Mouse (Mus musculus) embryonic facial prominence, embryonic 13.5 days (tissue): ENCODE results near the gene Sertad4. TPM values are rescaled to one million over a fixed set of nuclear protein-coding genes. Genes with fewer than 3 reads are reported as not detected.

Experiments used
- ATAC-seq: fragments of 200-750 bp; cut with Nextera tagmentation; 2 replicates; pipeline ENCODE4 v1.8.0; 2017; ENCODE audit warnings: low read depth; ENCODE audit not compliant: insufficient number of reproducible peaks, insufficient read depth, low FRiP score, low TSS enrichment
- H3K27ac ChIP-seq: fragments of 300-500 bp; sonication (generic); 2 replicates; pipeline ENCODE4 v1.5.1; 2015; ENCODE audit warnings: moderate library complexity, mild to moderate bottlenecking, inconsistent platforms
- H3K27me3 ChIP-seq: fragments of 300-500 bp; sonication (generic); 2 replicates; pipeline ENCODE4 v1.6.1; 2015; ENCODE audit warnings: mild to moderate bottlenecking, inconsistent platforms
- H3K36me3 ChIP-seq: fragments of 300-500 bp; sonication (generic); 2 replicates; pipeline ENCODE4 v1.6.1; 2015; ENCODE audit warnings: mild to moderate bottlenecking, inconsistent platforms
- H3K4me1 ChIP-seq: fragments of 300-500 bp; sonication (generic); 2 replicates; pipeline ENCODE4 v1.6.1; 2015; ENCODE audit warnings: inconsistent platforms
- H3K4me2 ChIP-seq: fragments of 300-500 bp; sonication (generic); 2 replicates; pipeline ENCODE4 v1.6.1; 2015; ENCODE audit warnings: moderate library complexity, mild to moderate bottlenecking, inconsistent platforms
- H3K4me3 ChIP-seq: fragments of 300-500 bp; sonication (generic); 2 replicates; pipeline ENCODE4 v1.5.1; 2015; ENCODE audit warnings: mild to moderate bottlenecking, inconsistent platforms
- H3K9ac ChIP-seq: fragments of 300-500 bp; sonication (generic); 2 replicates; pipeline ENCODE4 v1.6.1; 2015; ENCODE audit warnings: mild to moderate bottlenecking, inconsistent platforms
- H3K9me3 ChIP-seq: fragments of 300-500 bp; sonication (generic); 2 replicates; pipeline ENCODE4 v1.6.1; 2016; ENCODE audit warnings: inconsistent platforms
- WGBS: fragments of 180-500 bp; shearing (Covaris S2); methylation state at CpG from one replicate; pipeline ENCODE4 v1.1.7; 2015; ENCODE audit warnings: mixed read lengths; 5-methylcytosine and 5-hydroxymethylcytosine counted together
- polyA plus RNA-seq: library from polyadenylated mRNA; unstranded; fragments of >200 nt; fragmentation: Nextera tagmentation; extraction: Ambion mirVana; gene quantifications from 2 replicates; pipeline ENCODE4 v1.2.1, GENCODE M21; 2015

Sertad4 gene
- polyA plus RNA-seq, 1 experiment from 2014 or later, result 71.4 TPM

- Histone ChIP-seq H3K4me2 (peak overlapping the region; percentile 80), H3K4me1 (peaks cover 49% of the 10 kb centered on the region), H3K9me3 (no peaks in the 10 kb centered on the region), H3K9ac (peak overlapping the region; percentile 99), H3K27me3 (no peaks in the 10 kb centered on the region), H3K36me3 (peaks cover 40% of the 10 kb centered on the region), H3K27ac (peak overlapping the region; percentile 100), H3K4me3 (peak overlapping the region; percentile 95)
- no peak for ATAC-seq
- WGBS, result 3% methylated on average over 6 of the region's 6 CpGs
Observed at GRCm38 (mm10) chr1:192851640-192852039, 3.9 kb downstream of the Sertad4 start.

- Histone ChIP-seq H3K27me3 (no peaks in the 10 kb centered on the region), H3K36me3 (peaks cover 45% of the 10 kb centered on the region), H3K4me3 (peak overlapping the region; percentile 95), H3K9ac (peak overlapping the region; percentile 99), H3K4me2 (peak overlapping the region; percentile 80), H3K27ac (peak overlapping the region; percentile 100), H3K4me1 (peaks cover 44% of the 10 kb centered on the region), H3K9me3 (no peaks in the 10 kb centered on the region)
- no peak for ATAC-seq
- 2% methylated on average over 2 of the region's 2 CpGs for WGBS
Observed at GRCm38 (mm10) chr1:192851126-192851525, 4.4 kb downstream of the Sertad4 start.

- no peak overlapping the region for H3K9ac ChIP-seq
- H3K9me3 ChIP-seq, result no peaks in the 10 kb centered on the region
- peaks cover 45% of the 10 kb centered on the region for H3K4me1 ChIP-seq
- no peak overlapping the region for H3K4me3 ChIP-seq
- no peak overlapping the region for H3K4me2 ChIP-seq
- H3K27ac ChIP-seq, result no peak overlapping the region
- ATAC-seq, result no peak
- no peaks in the 10 kb centered on the region for H3K27me3 ChIP-seq
- H3K36me3 ChIP-seq, result peaks cover 60% of the 10 kb centered on the region
- WGBS, result 70% methylated on average over 5 of the region's 5 CpGs
Observed at GRCm38 (mm10) chr1:192849616-192850015, 5.9 kb downstream of the Sertad4 start.

GRCm38 (mm10) chr1:192847254-192847653, 8.3 kb downstream of the Sertad4 start:
- no peaks in the 10 kb centered on the region for H3K9me3 ChIP-seq
- H3K27ac ChIP-seq, result no peak overlapping the region
- no peak overlapping the region for H3K9ac ChIP-seq
- no peak for ATAC-seq
- no peak overlapping the region for H3K4me3 ChIP-seq
- peaks cover 79% of the 10 kb centered on the region for H3K36me3 ChIP-seq
- 39% methylated on average over 3 of the region's 3 CpGs for WGBS
- no peak overlapping the region for H3K4me2 ChIP-seq
- peaks cover 23% of the 10 kb centered on the region for H3K4me1 ChIP-seq
- no peaks in the 10 kb centered on the region for H3K27me3 ChIP-seq

GRCm38 (mm10) chr1:192841094-192841813, 14.3 kb downstream of the Sertad4 start:
- Histone ChIP-seq H3K27ac (peak overlapping the region; percentile 44; the same call in 1 of the 2 replicates), H3K9ac (no peak overlapping the region), H3K9me3 (no peaks in the 10 kb centered on the region), H3K27me3 (no peaks in the 10 kb centered on the region), H3K4me3 (no peak overlapping the region), H3K4me1 (peaks cover 12% of the 10 kb centered on the region), H3K4me2 (no peak overlapping the region), H3K36me3 (peaks cover 38% of the 10 kb centered on the region)
- 63% methylated on average over 9 of the region's 9 CpGs for WGBS
- ATAC-seq, result no peak

GRCm38 (mm10) chr1:192840655-192841054, 14.9 kb downstream of the Sertad4 start:
- H3K4me1 ChIP-seq, result peaks cover 16% of the 10 kb centered on the region
- 84% methylated on average over 2 of the region's 2 CpGs for WGBS
- peaks cover 32% of the 10 kb centered on the region for H3K36me3 ChIP-seq
- no peak overlapping the region for H3K9ac ChIP-seq
- no peaks in the 10 kb centered on the region for H3K27me3 ChIP-seq
- ATAC-seq, result no peak
- no peak overlapping the region for H3K4me3 ChIP-seq
- H3K4me2 ChIP-seq, result no peak overlapping the region
- H3K27ac ChIP-seq, result no peak overlapping the region
- no peaks in the 10 kb centered on the region for H3K9me3 ChIP-seq

- Histone ChIP-seq H3K27me3 (no peaks in the 10 kb centered on the region), H3K4me1 (peaks cover 52% of the 10 kb centered on the region), H3K36me3 (0 out of 2 replicates have a peak, but pooled peaks cover 1% of the 10 kb centered on the region), H3K9ac (peak overlapping the region; percentile 67), H3K27ac (peak overlapping the region; percentile 95), H3K9me3 (no peaks in the 10 kb centered on the region), H3K4me3 (peak overlapping the region; percentile 42), H3K4me2 (peak overlapping the region; percentile 77)
- 3% methylated on average over 18 of the region's 18 CpGs for WGBS
- ATAC-seq, result peak; percentile 75; the same call in 1 of the 2 replicates
Observed at GRCm38 (mm10) chr1:192835211-192835681, 20.3 kb downstream of the Sertad4 start.

GRCm38 (mm10) chr1:192834361-192835210, 21.0 kb downstream of the Sertad4 start:
- ATAC-seq, result peak; percentile 83
- WGBS, result 3% methylated on average over 63 of the region's 63 CpGs
- peak overlapping the region; percentile 42 for H3K4me3 ChIP-seq
- H3K4me2 ChIP-seq, result peak overlapping the region; percentile 77
- no peaks in the 10 kb centered on the region for H3K27me3 ChIP-seq
- peak overlapping the region; percentile 95 for H3K27ac ChIP-seq
- no peaks in the 10 kb centered on the region for H3K36me3 ChIP-seq
- H3K4me1 ChIP-seq, result peaks cover 56% of the 10 kb centered on the region
- H3K9ac ChIP-seq, result peak overlapping the region; percentile 67
- no peaks in the 10 kb centered on the region for H3K9me3 ChIP-seq

GRCm38 (mm10) chr1:192833586-192833985, 22.0 kb downstream of the Sertad4 start:
- H3K27me3 ChIP-seq, result no peaks in the 10 kb centered on the region
- no peak for ATAC-seq
- 20% methylated on average over 26 of the region's 26 CpGs for WGBS
- no peak overlapping the region for H3K4me3 ChIP-seq
- peaks cover 65% of the 10 kb centered on the region for H3K4me1 ChIP-seq
- 0 out of 2 replicates have a peak overlapping the region, but pooled peaks have one; percentile 67 for H3K9ac ChIP-seq
- no peaks in the 10 kb centered on the region for H3K36me3 ChIP-seq
- H3K4me2 ChIP-seq, result 0 out of 2 replicates have a peak overlapping the region, but pooled peaks have one; percentile 17
- no peaks in the 10 kb centered on the region for H3K9me3 ChIP-seq
- H3K27ac ChIP-seq, result peak overlapping the region; percentile 95

- ATAC-seq, result no peak
- Histone ChIP-seq H3K27ac (no peak overlapping the region), H3K27me3 (no peaks in the 10 kb centered on the region), H3K4me3 (no peak overlapping the region), H3K9ac (no peak overlapping the region), H3K9me3 (no peaks in the 10 kb centered on the region), H3K4me2 (no peak overlapping the region), H3K4me1 (peaks cover 65% of the 10 kb centered on the region), H3K36me3 (no peaks in the 10 kb centered on the region)
- WGBS, result 39% methylated on average over 4 of the region's 4 CpGs
Observed at GRCm38 (mm10) chr1:192833097-192833496, 22.5 kb downstream of the Sertad4 start.

GRCm38 (mm10) chr1:192832338-192832737, 23.2 kb downstream of the Sertad4 start:
- Histone ChIP-seq H3K4me2 (no peak overlapping the region), H3K4me3 (no peak overlapping the region), H3K9ac (no peak overlapping the region), H3K36me3 (no peaks in the 10 kb centered on the region), H3K27me3 (no peaks in the 10 kb centered on the region), H3K9me3 (no peaks in the 10 kb centered on the region), H3K27ac (no peak overlapping the region), H3K4me1 (peaks cover 65% of the 10 kb centered on the region)
- ATAC-seq, result no peak
- 49% methylated on average over 2 of the region's 2 CpGs for WGBS
